Mouse (Mus musculus): ENCODE measurements around the gene Gimd1. TPM values are rescaled to one million over a fixed set of nuclear protein-coding genes. Genes with fewer than 3 reads are reported as not detected.

Gimd1 gene
- 19.7 and 22.8 TPM in 2 replicates for polyA plus RNA-seq (2015; fragmentation: Nextera tagmentation; extraction: Ambion mirVana)

GRCm38 (mm10) chr3:132629601-132630239 is at the start of gene Gimd1:
TSS of gene Gimd1 (plus strand) at chr3:132629820.
- 68% methylated on average over 11 of the region's 11 CpGs for WGBS
- H3K4me3 ChIP-seq (ENCODE audit: low read length), result peak within 1 kb of the TSS; percentile 35
- peak within 1 kb of the TSS; percentile 49 for H3K27ac ChIP-seq (ENCODE audit: low read length)
- no peaks in the 10 kb centered on the region for H3K9me3 ChIP-seq (ENCODE audit: control insufficient read depth, low read length)
- H3K27me3 ChIP-seq (replicated peaks; ENCODE audit: control insufficient read depth, insufficient read depth, low read length), result no peaks in the 10 kb centered on the region
- peak; percentile 98 for ATAC-seq
- H3K4me2 ChIP-seq (ENCODE audit: low read depth, low read length), result peak within 1 kb of the TSS; percentile 27; the same call in 1 of the 2 replicates
- H3K4me1 ChIP-seq (ENCODE audit: control insufficient read depth, insufficient read depth, low read length), result peaks cover 7% of the 10 kb centered on the region; the same call in 1 of the 2 replicates
- H3K9ac ChIP-seq (ENCODE audit: low read depth, low read length), result no peak within 1 kb of the TSS
- H3K36me3 ChIP-seq (ENCODE audit: control insufficient read depth, insufficient read depth, low read length), result no peaks in the 10 kb centered on the region

- Histone ChIP-seq H3K4me3 (ENCODE audit: low read length) (no peak overlapping the region), H3K9me3 (ENCODE audit: control insufficient read depth, low read length) (no peaks in the 10 kb centered on the region), H3K27me3 (replicated peaks; ENCODE audit: control insufficient read depth, insufficient read depth, low read length) (no peaks in the 10 kb centered on the region), H3K27ac (ENCODE audit: low read length) (no peak overlapping the region), H3K4me2 (ENCODE audit: low read depth, low read length) (no peak overlapping the region), H3K36me3 (ENCODE audit: control insufficient read depth, insufficient read depth, low read length) (no peaks in the 10 kb centered on the region), H3K4me1 (ENCODE audit: control insufficient read depth, insufficient read depth, low read length) (no peaks in the 10 kb centered on the region), H3K9ac (ENCODE audit: low read depth, low read length) (no peak overlapping the region)
- WGBS, result 86% methylated on average over 3 of the region's 3 CpGs
- no peak for ATAC-seq
Measured at GRCm38 (mm10) chr3:132581198-132581597, 48.4 kb upstream of the Gimd1 start.

- no peak for ATAC-seq
- Histone ChIP-seq H3K4me1 (ENCODE audit: control insufficient read depth, insufficient read depth, low read length) (no peaks in the 10 kb centered on the region), H3K36me3 (ENCODE audit: control insufficient read depth, insufficient read depth, low read length) (no peaks in the 10 kb centered on the region), H3K4me3 (ENCODE audit: low read length) (no peak overlapping the region), H3K27me3 (replicated peaks; ENCODE audit: control insufficient read depth, insufficient read depth, low read length) (no peaks in the 10 kb centered on the region), H3K27ac (ENCODE audit: low read length) (no peak overlapping the region), H3K9me3 (ENCODE audit: control insufficient read depth, low read length) (no peaks in the 10 kb centered on the region), H3K4me2 (ENCODE audit: low read depth, low read length) (no peak overlapping the region), H3K9ac (ENCODE audit: low read depth, low read length) (no peak overlapping the region)
- 45% methylated on average over 4 of the region's 4 CpGs for WGBS
Measured at GRCm38 (mm10) chr3:132582339-132582738, 47.3 kb upstream of the Gimd1 start.

- Histone ChIP-seq H3K9me3 (ENCODE audit: control insufficient read depth, low read length) (no peaks in the 10 kb centered on the region), H3K4me2 (ENCODE audit: low read depth, low read length) (no peak overlapping the region), H3K27ac (ENCODE audit: low read length) (no peak overlapping the region), H3K36me3 (ENCODE audit: control insufficient read depth, insufficient read depth, low read length) (no peaks in the 10 kb centered on the region), H3K9ac (ENCODE audit: low read depth, low read length) (no peak overlapping the region), H3K27me3 (replicated peaks; ENCODE audit: control insufficient read depth, insufficient read depth, low read length) (no peaks in the 10 kb centered on the region), H3K4me3 (ENCODE audit: low read length) (no peak overlapping the region), H3K4me1 (ENCODE audit: control insufficient read depth, insufficient read depth, low read length) (no peaks in the 10 kb centered on the region)
- peak; percentile 74 for ATAC-seq
- WGBS, result 45% methylated on average over 8 of the region's 8 CpGs
Measured at GRCm38 (mm10) chr3:132585122-132585972, 44.3 kb upstream of the Gimd1 start.

DNA sequence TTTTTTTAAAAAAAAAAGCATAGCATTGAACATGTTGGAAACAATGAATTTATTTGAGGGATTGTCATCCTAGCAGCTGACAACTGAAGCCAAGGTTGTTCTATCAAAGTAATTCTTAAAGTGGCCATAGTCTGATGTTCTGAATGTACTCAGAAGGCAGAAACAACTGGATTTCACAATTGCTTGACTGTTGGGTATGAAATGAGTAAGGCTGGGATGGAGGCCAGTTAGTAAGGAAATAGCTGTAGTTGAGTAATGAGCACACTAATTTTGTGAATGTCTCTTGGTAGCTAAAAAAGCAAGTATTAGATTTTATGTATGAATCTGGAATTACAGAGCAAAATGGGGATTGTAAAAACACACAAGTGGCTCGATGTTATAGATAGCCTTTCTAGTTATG is 41.5 kb upstream of the Gimd1 start:
- Histone ChIP-seq H3K27ac (ENCODE audit: low read length) (no peak overlapping the region), H3K9ac (ENCODE audit: low read depth, low read length) (no peak overlapping the region), H3K36me3 (ENCODE audit: control insufficient read depth, insufficient read depth, low read length) (no peaks in the 10 kb centered on the region), H3K4me3 (ENCODE audit: low read length) (no peak overlapping the region), H3K27me3 (replicated peaks; ENCODE audit: control insufficient read depth, insufficient read depth, low read length) (no peaks in the 10 kb centered on the region), H3K4me1 (ENCODE audit: control insufficient read depth, insufficient read depth, low read length) (no peaks in the 10 kb centered on the region), H3K9me3 (ENCODE audit: control insufficient read depth, low read length) (no peaks in the 10 kb centered on the region), H3K4me2 (ENCODE audit: low read depth, low read length) (no peak overlapping the region)
- 91% methylated on average over 1 of the region's 1 CpGs for WGBS
- no peak for ATAC-seq

DNA sequence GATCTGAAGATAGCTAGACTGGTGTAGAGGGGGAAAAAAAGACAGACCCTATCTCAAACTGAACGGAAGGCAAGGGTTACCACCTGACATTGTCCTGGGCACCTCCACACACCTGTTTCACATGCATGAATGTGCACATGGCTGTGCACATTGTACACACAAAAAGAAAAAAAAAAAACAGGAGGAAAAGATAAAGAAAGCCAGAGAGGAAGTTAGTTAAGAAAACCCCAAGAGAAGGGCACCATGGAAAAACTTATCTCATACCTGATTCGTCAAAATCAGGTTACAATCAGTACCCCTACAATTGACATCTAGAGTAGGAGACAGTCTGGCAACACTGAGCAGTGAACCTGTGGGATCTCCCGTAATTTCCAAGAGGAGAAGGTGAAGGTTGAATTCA is 39.6 kb upstream of the Gimd1 start:
- 78% methylated on average over 3 of the region's 3 CpGs for WGBS
- Histone ChIP-seq H3K9ac (ENCODE audit: low read depth, low read length) (no peak overlapping the region), H3K36me3 (ENCODE audit: control insufficient read depth, insufficient read depth, low read length) (no peaks in the 10 kb centered on the region), H3K27me3 (replicated peaks; ENCODE audit: control insufficient read depth, insufficient read depth, low read length) (no peaks in the 10 kb centered on the region), H3K9me3 (ENCODE audit: control insufficient read depth, low read length) (no peaks in the 10 kb centered on the region), H3K4me2 (ENCODE audit: low read depth, low read length) (no peak overlapping the region), H3K4me1 (ENCODE audit: control insufficient read depth, insufficient read depth, low read length) (no peaks in the 10 kb centered on the region), H3K4me3 (ENCODE audit: low read length) (no peak overlapping the region), H3K27ac (ENCODE audit: low read length) (no peak overlapping the region)
- no peak for ATAC-seq

DNA sequence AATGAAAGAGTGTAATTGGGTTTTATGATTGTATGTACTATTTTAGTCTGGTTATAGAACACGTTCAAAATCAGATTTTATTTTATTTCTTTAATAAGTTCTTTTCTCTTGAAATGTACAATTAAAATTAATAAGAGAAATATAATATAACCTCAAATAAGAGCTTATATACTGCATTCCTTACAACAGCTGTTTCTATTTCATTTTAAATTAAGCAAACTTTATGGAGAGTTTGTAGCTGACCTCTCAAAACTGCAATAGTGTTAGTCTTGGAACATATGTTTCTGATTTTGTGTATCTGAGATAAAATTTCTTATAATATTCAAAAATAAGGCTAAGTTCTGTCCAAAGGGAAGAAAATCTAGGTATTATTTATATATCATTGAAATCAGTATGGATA is 39.0 kb upstream of the Gimd1 start:
- Histone ChIP-seq H3K9ac (ENCODE audit: low read depth, low read length) (no peak overlapping the region), H3K27me3 (replicated peaks; ENCODE audit: control insufficient read depth, insufficient read depth, low read length) (no peaks in the 10 kb centered on the region), H3K4me1 (ENCODE audit: control insufficient read depth, insufficient read depth, low read length) (no peaks in the 10 kb centered on the region), H3K4me3 (ENCODE audit: low read length) (no peak overlapping the region), H3K27ac (ENCODE audit: low read length) (no peak overlapping the region), H3K9me3 (ENCODE audit: control insufficient read depth, low read length) (no peaks in the 10 kb centered on the region), H3K4me2 (ENCODE audit: low read depth, low read length) (no peak overlapping the region), H3K36me3 (ENCODE audit: control insufficient read depth, insufficient read depth, low read length) (no peaks in the 10 kb centered on the region)
- WGBS, result 78% methylated on average over 1 of the region's 1 CpGs
- no peak for ATAC-seq

- no peaks in the 10 kb centered on the region for H3K36me3 ChIP-seq (ENCODE audit: control insufficient read depth, insufficient read depth, low read length)
- no peaks in the 10 kb centered on the region for H3K27me3 ChIP-seq (replicated peaks; ENCODE audit: control insufficient read depth, insufficient read depth, low read length)
- H3K4me3 ChIP-seq (ENCODE audit: low read length), result no peak overlapping the region
- peaks cover 7% of the 10 kb centered on the region; the same call in 1 of the 2 replicates for H3K4me1 ChIP-seq (ENCODE audit: control insufficient read depth, insufficient read depth, low read length)
- no peak overlapping the region for H3K4me2 ChIP-seq (ENCODE audit: low read depth, low read length)
- H3K9ac ChIP-seq (ENCODE audit: low read depth, low read length), result no peak overlapping the region
- H3K9me3 ChIP-seq (ENCODE audit: control insufficient read depth, low read length), result no peaks in the 10 kb centered on the region
- H3K27ac ChIP-seq (ENCODE audit: low read length), result 0 out of 2 replicates have a peak overlapping the region, but pooled peaks have one; percentile 6
- no peak; the same call in 1 of the 2 replicates for ATAC-seq
- WGBS, result 31% methylated on average over 8 of the region's 8 CpGs
Measured at GRCm38 (mm10) chr3:132628741-132629140, 879 bp upstream of the Gimd1 start.

GRCm38 (mm10) chr3:132633261-132633660 is 3.6 kb downstream of the Gimd1 start:
- Histone ChIP-seq H3K36me3 (ENCODE audit: control insufficient read depth, insufficient read depth, low read length) (no peaks in the 10 kb centered on the region), H3K27me3 (replicated peaks; ENCODE audit: control insufficient read depth, insufficient read depth, low read length) (no peaks in the 10 kb centered on the region), H3K9ac (ENCODE audit: low read depth, low read length) (no peak overlapping the region), H3K4me1 (ENCODE audit: control insufficient read depth, insufficient read depth, low read length) (peaks cover 7% of the 10 kb centered on the region; the same call in 1 of the 2 replicates), H3K4me2 (ENCODE audit: low read depth, low read length) (no peak overlapping the region), H3K4me3 (ENCODE audit: low read length) (no peak overlapping the region), H3K9me3 (ENCODE audit: control insufficient read depth, low read length) (no peaks in the 10 kb centered on the region), H3K27ac (ENCODE audit: low read length) (no peak overlapping the region)
- 61% methylated on average over 2 of the region's 2 CpGs for WGBS
- no peak for ATAC-seq

All from intestine, embryonic 16.5 days (tissue).